Mouse (Mus musculus) cerebellum, adult (tissue): ENCODE data around the gene Wapl.
A peak's percentile ranks its signal among the peaks of the same experiment; 100 is the strongest.

ENCODE experiments used
- ATAC-seq: cut with Nextera tagmentation; 2 replicates; pipeline ENCODE4 v1.9.2; 2017; ENCODE audit warnings: mild to moderate bottlenecking, moderate library complexity, mixed read lengths; ENCODE audit not compliant: insufficient number of reproducible peaks, low FRiP score, low TSS enrichment

The Wapl gene

DNA sequence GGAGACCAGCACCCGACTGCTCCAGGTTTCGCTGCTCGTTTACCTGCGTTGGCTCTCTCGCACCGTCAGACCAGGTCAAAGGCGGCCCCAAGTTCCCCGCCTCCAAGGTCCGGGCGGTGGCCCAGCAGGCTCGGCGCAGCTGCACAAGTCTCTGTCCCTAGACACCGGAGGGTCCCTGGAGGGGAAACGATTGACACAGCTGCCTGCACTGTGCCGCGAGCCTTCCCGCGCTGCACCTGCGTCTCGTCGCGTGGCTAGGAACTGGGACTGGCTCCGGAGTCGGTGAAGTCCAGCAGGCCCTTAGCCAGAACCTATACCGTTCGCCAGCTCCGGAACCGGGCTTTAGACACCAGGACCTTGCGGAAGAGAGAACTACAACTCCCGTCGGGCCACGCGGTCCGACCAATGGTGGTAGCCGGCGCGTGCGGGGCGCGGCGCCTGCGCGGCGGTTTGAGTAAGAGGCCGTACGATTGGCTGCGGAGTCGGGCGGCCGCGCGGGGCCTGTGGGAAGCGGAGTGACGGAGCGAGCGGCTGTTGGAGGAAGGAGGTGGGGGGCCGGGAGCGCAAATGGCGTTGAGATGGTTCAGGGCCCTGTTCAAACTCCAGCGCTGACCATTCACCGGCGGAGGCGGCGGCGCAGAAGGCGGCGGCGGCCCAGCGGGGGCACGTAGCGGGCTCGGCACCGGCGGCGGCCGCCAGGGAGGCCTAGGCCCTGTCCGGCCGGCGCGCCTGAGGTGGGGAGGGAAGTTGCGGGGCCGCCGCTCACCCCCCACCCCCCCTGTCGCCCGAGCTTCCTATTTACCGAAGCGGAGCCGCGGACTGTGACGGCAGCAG lies at the start of gene Wapl:
TSS of gene Wapl (plus strand) at position 534 of the 834 bp plus-strand sequence.
- peak; percentile 100 for ATAC-seq

DNA sequence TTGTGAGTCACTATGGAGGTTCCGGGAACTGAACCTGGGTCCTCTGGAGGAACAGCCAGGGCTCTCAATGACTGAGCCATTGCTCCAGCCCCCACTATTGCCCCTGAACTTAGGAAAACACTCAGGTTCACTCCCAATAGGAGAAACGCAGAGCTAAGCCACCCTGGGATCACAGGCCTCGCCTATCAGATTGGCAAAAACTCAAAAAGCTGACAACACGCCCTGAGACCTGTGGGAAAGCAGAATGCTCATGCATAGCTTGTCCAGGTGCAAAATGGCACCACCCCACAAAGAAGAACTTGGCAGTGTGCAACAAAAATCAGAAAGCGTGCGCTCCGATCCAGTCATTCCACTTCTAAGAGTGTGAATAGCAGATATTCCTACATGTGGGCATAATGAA lies 46.9 kb upstream of the Wapl start:
- no peak for ATAC-seq

- no peak for ATAC-seq
These were observed 40.8 kb upstream of the Wapl start for GRCm38 (mm10) chr14:34632722-34633448.

GRCm38 (mm10) chr14:34635192-34635591 lies 38.5 kb upstream of the Wapl start:
- no peak for ATAC-seq

- ATAC-seq = no peak
These were observed 38.0 kb upstream of the Wapl start for GRCm38 (mm10) chr14:34635721-34636120.

- ATAC-seq = no peak
These were observed 29.6 kb upstream of the Wapl start for GRCm38 (mm10) chr14:34644140-34644539.

DNA sequence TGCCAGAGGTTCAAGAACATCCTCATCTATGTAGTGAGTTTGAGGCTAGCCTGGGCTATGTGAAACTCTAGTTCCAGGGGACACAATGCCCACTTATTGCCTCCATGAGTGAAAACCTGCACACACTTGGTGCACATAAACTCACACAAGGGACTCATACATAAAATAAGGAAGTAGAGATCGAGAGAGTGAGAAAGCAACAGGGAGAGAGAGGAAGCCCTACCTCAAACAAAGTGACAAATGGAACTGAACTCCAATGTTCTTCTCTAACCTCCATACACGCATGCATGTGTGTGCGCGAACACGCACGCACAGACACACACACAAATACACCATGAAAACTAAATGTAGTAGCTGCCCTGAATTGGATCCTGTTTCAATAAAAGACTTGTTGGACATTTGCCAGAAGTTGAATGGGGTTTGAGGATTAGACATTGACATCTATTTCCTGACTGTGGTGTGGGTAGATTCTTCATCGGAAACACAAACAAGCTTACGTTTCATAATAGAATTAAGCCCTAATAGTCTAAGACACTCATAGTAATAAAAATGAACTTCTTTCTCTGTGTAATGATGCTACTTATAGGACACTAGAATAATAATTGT lies 25.8 kb upstream of the Wapl start:
- no peak for ATAC-seq

DNA sequence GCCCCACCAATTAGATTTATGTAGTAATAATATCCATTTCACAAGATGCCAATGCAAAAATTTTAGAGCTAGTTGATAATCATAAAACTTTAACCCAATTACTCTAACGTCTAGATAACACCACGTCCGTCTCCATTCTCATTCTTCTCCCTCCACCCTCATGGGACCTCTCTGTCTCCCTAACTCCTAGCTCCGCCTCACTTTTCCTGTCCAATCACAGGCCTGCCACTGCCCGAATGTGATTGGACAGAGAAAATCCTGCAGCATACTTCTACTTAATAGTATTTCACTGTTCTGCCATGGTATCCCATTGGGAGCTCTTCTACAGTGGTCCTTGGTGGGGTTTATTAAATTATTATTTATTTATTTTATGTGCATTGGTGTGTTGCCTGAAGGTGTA lies 16.6 kb upstream of the Wapl start:
- no peak for ATAC-seq

- no peak for ATAC-seq
These were observed 13.4 kb upstream of the Wapl start for GRCm38 (mm10) chr14:34660351-34660787.

- ATAC-seq = no peak
These were observed 12.7 kb upstream of the Wapl start for GRCm38 (mm10) chr14:34660788-34661591.

- peak; percentile 84 for ATAC-seq
These were observed 11.9 kb upstream of the Wapl start for GRCm38 (mm10) chr14:34661621-34662477.

GRCm38 (mm10) chr14:34662478-34662826 lies 11.3 kb upstream of the Wapl start:
- no peak; the same call in 1 of the 2 replicates for ATAC-seq

DNA sequence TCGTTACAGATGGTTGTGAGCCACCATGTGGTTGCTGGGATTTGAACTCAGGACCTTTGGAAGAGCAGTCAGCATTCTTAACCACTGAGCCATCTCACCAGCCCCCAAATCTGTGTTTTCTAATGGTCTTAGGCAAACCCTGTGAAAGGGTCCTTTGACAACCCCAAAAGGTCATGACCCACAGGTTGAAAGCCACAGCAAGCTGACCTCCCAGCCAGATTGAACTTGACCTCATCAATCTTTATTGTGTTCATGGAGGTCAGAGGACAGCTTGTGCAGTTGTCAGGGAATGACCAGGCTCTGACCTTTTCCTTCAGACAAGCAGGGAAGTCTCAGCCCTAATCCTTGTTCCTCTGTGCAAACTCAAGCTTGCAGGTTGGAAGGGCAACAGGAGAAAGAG lies 10.3 kb upstream of the Wapl start:
- no peak for ATAC-seq

DNA sequence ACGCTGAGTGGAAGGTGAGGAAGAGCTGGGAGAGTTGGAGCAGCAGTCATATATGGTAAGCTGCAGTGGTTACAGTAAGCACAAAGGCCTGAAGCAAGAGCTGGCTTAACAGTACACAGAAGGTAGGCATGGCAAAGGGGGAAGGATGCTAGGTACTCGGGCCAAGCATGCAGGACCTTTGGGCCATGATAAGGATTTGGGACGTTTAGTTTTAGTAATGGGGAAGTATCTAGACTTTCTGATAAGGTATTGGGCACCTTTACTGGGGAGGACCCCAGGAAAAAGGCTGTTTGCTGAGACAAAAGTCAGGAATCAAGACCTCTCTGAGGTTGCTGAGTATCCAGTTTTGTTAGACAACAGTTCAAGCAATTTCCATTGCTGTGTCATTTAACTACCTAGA lies 4.6 kb upstream of the Wapl start:
- ATAC-seq = no peak

GRCm38 (mm10) chr14:34670256-34670655 lies 3.5 kb upstream of the Wapl start:
- ATAC-seq = no peak

- peak; percentile 32 for ATAC-seq
These were observed 582 bp downstream of the Wapl start for GRCm38 (mm10) chr14:34674229-34674791.

DNA sequence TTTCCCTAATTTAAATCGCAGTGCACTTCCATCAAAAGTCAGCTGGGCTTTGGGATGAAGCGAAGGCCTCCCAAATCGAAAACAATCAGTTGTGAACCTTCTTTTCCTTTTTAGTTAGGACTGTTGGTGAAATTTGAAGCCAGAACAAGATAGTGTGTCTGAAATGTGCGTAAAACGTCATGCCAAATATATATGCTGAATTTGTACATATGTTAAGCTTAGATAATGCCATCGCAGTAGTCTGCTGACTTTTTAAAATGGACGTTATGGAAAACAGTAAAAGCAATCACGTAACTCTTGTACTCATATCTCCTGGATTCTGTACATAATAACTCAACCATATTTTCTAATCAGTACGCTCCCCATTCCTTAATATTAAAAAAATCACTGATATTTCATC lies 1.2 kb downstream of the Wapl start:
- no peak for ATAC-seq

DNA sequence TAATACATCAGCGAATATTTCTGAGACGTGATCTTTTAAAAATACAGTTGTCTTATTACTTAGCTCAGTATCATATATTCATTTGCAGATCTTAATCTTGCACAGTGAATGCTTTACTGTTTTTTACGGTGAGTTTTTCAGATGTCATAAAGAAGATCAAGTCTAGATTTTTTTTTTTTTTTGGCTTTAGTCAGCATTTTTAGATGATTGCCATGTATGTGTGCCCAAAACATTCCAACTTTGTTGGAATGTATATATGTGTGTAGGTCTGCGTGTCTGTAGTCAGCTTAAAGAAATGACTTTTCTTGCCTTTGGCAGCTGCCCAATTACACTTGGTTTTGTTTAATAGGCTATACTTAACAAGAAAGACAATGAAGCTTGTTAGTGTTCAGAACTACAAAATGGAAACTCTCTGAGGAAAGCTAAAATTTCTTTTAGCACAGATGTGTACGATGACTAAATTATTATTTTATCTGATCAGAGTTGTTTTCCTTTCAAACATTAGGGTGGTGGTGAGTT lies 1.7 kb downstream of the Wapl start:
- ATAC-seq = no peak

GRCm38 (mm10) chr14:34680815-34681214 lies 7.1 kb downstream of the Wapl start:
- ATAC-seq = no peak
